Mouse (Mus musculus) CH12.LX (cell line): ENCODE results near the gene Casp3. TPM values are rescaled to one million over a fixed set of nuclear protein-coding genes. Genes with fewer than 3 reads are reported as not detected.

Source experiments
- DNase-seq: peaks from one replicate; pipeline ENCODE4 v3.0.0-alpha.2; 2013; ENCODE audit errors: extremely low read depth
- H3K27ac ChIP-seq: 2 replicates; pipeline ENCODE4 v1.5.1; 2012; ENCODE audit warnings: low read depth, mild to moderate bottlenecking, control low read depth, moderate library complexity; ENCODE audit not compliant: insufficient read depth
- H3K27me3 ChIP-seq: replicated peaks from 2 replicates; pipeline ENCODE3; 2012; ENCODE audit warnings: inconsistent platforms
- H3K36me3 ChIP-seq, 2 experiments: replicated peaks in 1 of 2; 2 replicates each; pipeline versions ENCODE3 to v1.6.1; 2012; ENCODE audit warnings: inconsistent platforms in 1 of 2, low read length in 1 of 2, mild to moderate bottlenecking in 1 of 2, mixed read lengths in 1 of 2, moderate library complexity in 1 of 2; ENCODE audit not compliant: control insufficient read depth in 1 of 2, insufficient read depth in 1 of 2
- H3K4me1 ChIP-seq, 2 experiments: 2 replicates each; pipeline ENCODE4 v1.6.1; 2012; ENCODE audit warnings: inconsistent platforms in 1 of 2, moderate library complexity in 1 of 2; ENCODE audit not compliant: insufficient read depth in 2 of 2, control insufficient read depth in 1 of 2
- H3K4me2 ChIP-seq: 2 replicates; pipeline ENCODE4 v1.6.1; 2012; ENCODE audit warnings: low read depth, mild to moderate bottlenecking, control low read depth; ENCODE audit not compliant: poor library complexity, insufficient read depth, severe bottlenecking
- H3K4me3 ChIP-seq, 3 experiments: fragments of 150-350 bp in 1 of 3; sonication (generic) in 1 of 3; replicated peaks in 1 of 3; 2 replicates each; pipeline versions ENCODE3 to v1.5.1; 2011 to 2012; ENCODE audit warnings: low read depth in 2 of 3, low read length in 2 of 3, mild to moderate bottlenecking in 2 of 3, moderate library complexity in 2 of 3, control low read depth in 1 of 3, improper control_type of control experiment in 1 of 3, inconsistent platforms in 1 of 3, mixed read lengths in 1 of 3; ENCODE audit not compliant: poor library complexity in 1 of 3
- H3K79me2 ChIP-seq: replicated peaks from 2 replicates; pipeline ENCODE4 v1.6.1; 2012; ENCODE audit warnings: mild to moderate bottlenecking, moderate library complexity; ENCODE audit not compliant: control insufficient read depth, poor library complexity, insufficient read depth, severe bottlenecking; ENCODE audit errors: extremely low read depth
- H3K9ac ChIP-seq: 2 replicates; pipeline ENCODE4 v1.6.1; 2012; ENCODE audit warnings: low read depth, mild to moderate bottlenecking, control low read depth, moderate library complexity; ENCODE audit not compliant: insufficient read depth
- H3K9me3 ChIP-seq: replicated peaks from 2 replicates; pipeline ENCODE3; 2012; ENCODE audit warnings: low read length, inconsistent platforms, mixed read lengths
- BHLHE40 ChIP-seq: IDR thresholded peaks from 2 replicates; pipeline ENCODE4 v1.6.1; 2011; ENCODE audit warnings: mild to moderate bottlenecking, low read depth, low read length, improper control_type of control experiment
- CHD2 ChIP-seq: IDR thresholded peaks from 2 replicates; pipeline ENCODE4 v1.6.1; 2011; ENCODE audit warnings: low read length, improper control_type of control experiment
- CTCF ChIP-seq, 2 experiments: IDR thresholded peaks in 1 of 2; conservative IDR thresholded peaks in 1 of 2; 2 replicates each; pipeline ENCODE4 v1.5.1; 2011 to 2012; ENCODE audit warnings: low read depth in 2 of 2, low read length in 2 of 2, improper control_type of control experiment in 1 of 2, inconsistent platforms in 1 of 2, mild to moderate bottlenecking in 1 of 2, moderate library complexity in 1 of 2
- E2F4 ChIP-seq: IDR thresholded peaks from 2 replicates; pipeline ENCODE4 v1.6.1; 2011; ENCODE audit warnings: low read depth, low read length, improper control_type of control experiment; ENCODE audit not compliant: insufficient replicate concordance
- ELF1 ChIP-seq: IDR thresholded peaks from 2 replicates; pipeline ENCODE4 v1.6.1; 2014; ENCODE audit warnings: low read depth, mild to moderate bottlenecking, inconsistent platforms, low read length, improper control_type of control experiment
- ETS1 ChIP-seq: conservative IDR thresholded peaks from 2 replicates; pipeline ENCODE4 v1.6.1; 2012; ENCODE audit warnings: low read depth, mild to moderate bottlenecking, inconsistent platforms, low read length, improper control_type of control experiment, moderate library complexity
- HCFC1 ChIP-seq: IDR thresholded peaks from 2 replicates; pipeline ENCODE4 v1.6.1; 2012; ENCODE audit warnings: low read depth, mild to moderate bottlenecking, inconsistent platforms, low read length, improper control_type of control experiment
- IRF4 ChIP-seq: IDR thresholded peaks from 2 replicates; pipeline ENCODE4 v1.6.1; 2014; ENCODE audit warnings: low read depth, mild to moderate bottlenecking, inconsistent platforms, low read length, improper control_type of control experiment
- MAX ChIP-seq: IDR thresholded peaks from 2 replicates; pipeline ENCODE4 v1.6.1; 2011; ENCODE audit warnings: low read length, improper control_type of control experiment
- MYC ChIP-seq: IDR thresholded peaks from 2 replicates; pipeline ENCODE4 v1.6.1; 2011; ENCODE audit warnings: low read depth, mild to moderate bottlenecking, improper control_type of control experiment, low read length
- NELFE ChIP-seq: IDR thresholded peaks from 2 replicates; pipeline ENCODE4 v1.6.1; 2011; ENCODE audit warnings: low read depth, low read length, improper control_type of control experiment
- POLR2A ChIP-seq: IDR thresholded peaks from 2 replicates; pipeline ENCODE4 v1.6.1; 2011; ENCODE audit warnings: low read depth, mild to moderate bottlenecking, improper control_type of control experiment, low read length
- RCOR1 ChIP-seq: conservative IDR thresholded peaks from 2 replicates; pipeline ENCODE4 v1.6.1; 2012; ENCODE audit warnings: low read depth, mild to moderate bottlenecking, inconsistent platforms, low read length, improper control_type of control experiment
- SMC3 ChIP-seq: IDR thresholded peaks from 2 replicates; pipeline ENCODE4 v1.6.1; 2011; ENCODE audit warnings: low read depth, low read length, improper control_type of control experiment
- TCF12 ChIP-seq: IDR thresholded peaks from 2 replicates; pipeline ENCODE4 v1.6.1; 2014; ENCODE audit warnings: low read depth, mild to moderate bottlenecking, inconsistent platforms, low read length, improper control_type of control experiment
- USF1 ChIP-seq: IDR thresholded peaks from 2 replicates; pipeline ENCODE4 v1.6.1; 2014; ENCODE audit warnings: low read depth, mild to moderate bottlenecking, inconsistent platforms, low read length, improper control_type of control experiment
- ZC3H11A ChIP-seq: IDR thresholded peaks from 2 replicates; pipeline ENCODE4 v1.6.1; 2012; ENCODE audit warnings: low read depth, mild to moderate bottlenecking, inconsistent platforms, low read length, improper control_type of control experiment
- ZKSCAN1 ChIP-seq: IDR thresholded peaks from 2 replicates; pipeline ENCODE4 v1.6.1; 2012; ENCODE audit warnings: low read depth, inconsistent platforms, low read length, improper control_type of control experiment, borderline replicate concordance
- ZNF384 ChIP-seq: IDR thresholded peaks from 2 replicates; pipeline ENCODE4 v1.6.1; 2012; ENCODE audit warnings: low read depth, low read length, improper control_type of control experiment, inconsistent platforms
- dilution Hi-C: fragments of 300-500 bp; cut with MboI; formaldehyde crosslinking; loops from 2 replicates; pipeline ENCODE4 v1.14.3; 2020; ENCODE audit warnings: low sequenced_read_pairs; ENCODE audit not compliant: extremely low pct_unique_long_range_greater_than_20kb, extremely low pct_ligation_motif_present
- in situ Hi-C: fragments of 300-500 bp; cut with MboI; formaldehyde crosslinking; loops from 3 replicates; pipeline ENCODE4 v1.14.3; 2019; ENCODE audit warnings: low sequenced_read_pairs, low pct_ligation_motif_present, low pct_unique_long_range_greater_than_20kb, mixed read lengths
- polyA plus RNA-seq: library from polyadenylated mRNA; unstranded; fragments of >175 nt; gene quantifications from 2 replicates; pipeline ENCODE4 v1.2.1, GENCODE M21; 2012; ENCODE audit warnings: low read depth; ENCODE audit not compliant: insufficient read length
- total RNA-seq, 2 experiments: library from RNA; depleted of rRNA; stranded (reverse); fragments of 300-350 nt in 1 of 2; fragments of >200 nt in 1 of 2; gene quantifications; 2 replicates each; pipeline ENCODE4 v1.2.3; 2012 to 2014

Gene Casp3
- total and polyA plus RNA-seq, 3 experiments, result 43.7 to 105 (median 70.0) TPM

DNA sequence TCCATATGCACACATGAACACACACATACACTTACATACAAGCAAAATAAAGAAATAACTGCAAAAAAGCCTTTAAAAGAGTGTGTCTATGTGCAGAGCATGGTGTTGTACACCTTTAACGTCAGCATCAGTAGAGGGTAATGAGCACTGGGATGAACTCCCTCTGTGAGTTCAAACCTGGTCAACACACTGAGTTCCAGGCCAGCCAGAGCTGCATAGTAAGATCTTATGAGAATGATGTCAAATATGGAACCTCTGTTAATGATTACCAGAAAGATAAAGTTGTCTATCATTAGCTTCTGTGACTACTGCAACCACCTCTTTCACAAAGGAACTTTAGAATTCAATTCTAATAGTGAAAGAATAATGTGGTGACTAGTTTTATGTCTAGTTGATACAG is 10.2 kb upstream of the Casp3 start:
- Histone ChIP-seq H3K27me3 (no peaks in the 10 kb centered on the region), H3K9me3 (no peaks in the 10 kb centered on the region), H3K4me3 (no peak overlapping the region), H3K4me1 (peaks cover 0 to 3% of the 10 kb centered on the region in 2 experiments; a peak in 1 of 4 replicates), H3K9ac (no peak overlapping the region), H3K4me2 (no peak overlapping the region), H3K79me2 (no peaks in the 10 kb centered on the region), H3K27ac (no peak overlapping the region), H3K36me3 (peaks cover 39 to 74% of the 10 kb centered on the region in 2 experiments)
- DNase-seq, result no peak
- in situ Hi-C loops (no loop called here), dilution Hi-C loops (no loop called here)
- no peak for TF ChIP-seq ZNF384
- TF ChIP-seq HCFC1, result no peak
- no peak for TF ChIP-seq ELF1
- TF ChIP-seq TCF12, result no peak
- no peak for TF ChIP-seq SMC3
- TF ChIP-seq RCOR1, result no peak
- no peak for TF ChIP-seq MAX
- no peak for TF ChIP-seq ZKSCAN1
- no peak for TF ChIP-seq MYC
- TF ChIP-seq E2F4, result no peak
- no peak for TF ChIP-seq POLR2A
- TF ChIP-seq BHLHE40, result no peak
- no peak for TF ChIP-seq IRF4
- no peak for TF ChIP-seq CHD2
- no peak for TF ChIP-seq ZC3H11A

DNA sequence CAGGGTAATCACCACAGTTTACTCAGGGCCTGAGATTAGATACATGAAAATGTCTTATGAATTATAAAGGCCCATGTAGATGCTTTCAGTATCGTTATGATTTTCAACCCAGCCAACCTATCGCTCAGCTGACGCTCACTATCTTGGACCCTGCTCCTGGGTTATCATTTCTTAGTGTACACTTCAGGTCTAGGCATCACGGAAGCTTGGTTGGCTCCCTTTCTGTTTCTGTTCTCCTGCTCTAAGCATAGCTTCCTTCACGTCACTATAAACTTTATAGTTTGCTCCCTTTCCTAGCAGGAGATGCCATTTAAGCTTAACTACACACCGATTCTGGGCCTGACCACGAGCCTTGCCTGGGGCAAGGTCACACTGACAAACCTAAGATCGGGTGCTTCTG is 5.5 kb upstream of the Casp3 start:
- H3K9me3 ChIP-seq, result no peaks in the 10 kb centered on the region
- H3K4me3 ChIP-seq, result no peak overlapping the region

More for the DNA sequence above, 5.5 kb upstream of the Casp3 start:
- no peak overlapping the region for H3K27ac ChIP-seq
- peaks cover 29 to 61% of the 10 kb centered on the region in 2 experiments for H3K36me3 ChIP-seq
- DNase-seq, result no peak
- no peak overlapping the region for H3K9ac ChIP-seq
- dilution Hi-C loops (no loop called here), in situ Hi-C loops (no loop called here)
- no peak for TF ChIP-seq NELFE
- no peak for TF ChIP-seq CTCF (conservative IDR thresholded peaks at IDR 0.05 in 1 of 2, IDR thresholded peaks at IDR 0.05 in 1 of 2; ENCODE audit: low read depth in 2 of 2, low read length in 2 of 2)
- TF ChIP-seq ETS1, result no peak
- no peak for TF ChIP-seq HCFC1
- no peak for TF ChIP-seq ZNF384
- TF ChIP-seq MYC, result no peak
- TF ChIP-seq USF1, result no peak
- no peak for TF ChIP-seq ZC3H11A
- no peak overlapping the region for H3K4me2 ChIP-seq
- no peaks in the 10 kb centered on the region for H3K27me3 ChIP-seq
- H3K4me1 ChIP-seq, result peaks cover 4 to 18% of the 10 kb centered on the region in 2 experiments; a peak in 3 of 4 replicates
- H3K79me2 ChIP-seq, result peaks cover 10% of the 10 kb centered on the region; the same call in 1 of the 2 replicates
